Mouse (Mus musculus) lung, adult 2 months (tissue): Measurements from ENCODE around the gene Troap.

Source experiments
- CTCF ChIP-seq: fragments of 200-500 bp; IDR thresholded peaks from 2 replicates; pipeline ENCODE4 v1.5.1; 2011; ENCODE audit warnings: mild to moderate bottlenecking, low read length, control low read depth; ENCODE audit not compliant: insufficient read depth
- POLR2A ChIP-seq: fragments of 200-500 bp; IDR thresholded peaks from 2 replicates; pipeline ENCODE4 v1.6.1; 2011; ENCODE audit warnings: low read depth, mild to moderate bottlenecking, control low read depth, low read length, borderline replicate concordance; ENCODE audit errors: extremely low read depth

- TF ChIP-seq CTCF = no peak
- no peak for TF ChIP-seq POLR2A
Measured at GRCm38 (mm10) chr15:99074019-99074599, at the start of gene Troap.
